Mouse (Mus musculus): ENCODE results near the gene Rad51.

The Rad51 gene

DNA sequence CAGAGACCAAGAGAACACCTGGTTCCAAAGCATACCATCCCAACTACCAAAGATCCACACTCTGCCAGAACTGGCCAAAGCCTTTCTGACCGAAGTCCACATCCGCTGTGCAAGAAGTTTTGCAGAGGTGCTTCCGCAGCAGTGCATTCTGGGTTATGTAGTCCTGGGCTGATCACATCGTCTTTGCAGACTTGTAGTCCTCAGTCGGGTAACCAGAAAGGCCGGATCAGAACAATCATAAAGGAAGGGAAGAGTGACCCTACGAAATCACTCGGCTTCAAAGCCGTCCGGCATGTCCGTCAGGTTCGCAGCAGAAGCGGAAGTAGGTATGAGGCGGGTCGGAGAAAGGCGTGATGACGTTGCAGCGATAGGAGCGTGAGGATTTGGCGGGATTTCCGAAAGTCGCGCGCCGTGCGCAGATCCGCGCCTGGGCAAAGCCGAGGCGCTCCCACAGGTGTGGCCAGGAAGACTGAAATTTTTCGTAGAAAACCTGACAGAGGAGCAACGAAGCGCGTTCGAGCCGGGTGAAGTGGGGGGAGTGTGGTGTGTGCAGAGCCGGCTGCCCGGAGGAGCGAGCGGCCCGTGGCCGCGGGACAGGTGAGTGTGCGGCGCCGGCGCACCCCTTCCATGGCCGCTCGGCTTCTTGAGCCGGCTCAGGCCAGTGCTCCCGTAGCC lies at the start of gene Rad51:
Gene Rad51, plus strand, starts transcription at position 356 of the 675 bp plus-strand sequence.
- in situ Hi-C loops (cut with MboI, MseI), result no loop called here

DNA sequence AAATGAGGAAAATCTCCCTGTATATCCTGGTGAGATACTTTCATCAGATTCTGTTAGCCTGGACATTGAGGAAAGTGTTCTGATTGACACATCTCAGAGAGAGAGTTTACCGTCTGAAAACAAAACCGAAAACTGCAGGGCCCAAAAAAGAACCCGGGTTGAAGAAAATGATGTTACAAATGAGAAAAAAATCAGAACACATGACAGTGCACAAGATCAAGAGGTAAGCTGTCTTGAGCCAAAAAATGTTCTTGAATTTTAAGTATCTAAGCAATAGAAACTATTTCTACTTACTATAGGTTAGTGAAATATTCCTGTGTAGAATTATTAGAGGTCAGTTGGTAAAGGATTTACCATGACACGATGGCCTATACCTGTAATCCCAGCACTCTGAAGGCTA lies 40.2 kb upstream of the Rad51 start:
- in situ Hi-C loops (cut with MboI, MseI), result no loop called here

DNA sequence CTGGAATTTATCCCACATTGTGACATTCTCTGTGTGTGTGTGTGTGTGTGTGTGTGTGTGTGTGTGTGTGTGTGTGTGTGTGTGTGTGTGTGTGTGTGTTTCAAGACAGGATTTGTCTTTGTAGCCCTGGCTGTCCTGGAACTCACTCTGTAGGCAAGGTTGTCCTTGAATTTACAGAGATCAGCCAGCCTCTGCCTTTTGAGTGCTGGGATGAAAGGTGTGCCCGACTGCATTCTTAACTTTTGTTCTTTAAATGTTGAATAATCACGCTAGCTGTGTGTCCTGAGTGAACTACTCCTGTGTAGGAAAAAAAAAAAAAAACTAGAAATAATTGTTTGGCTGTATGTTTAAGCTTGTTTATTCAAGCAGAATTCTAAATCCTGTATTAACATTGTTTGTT lies 26.4 kb upstream of the Rad51 start:
- in situ Hi-C loops (cut with MboI, MseI), result no loop called here

DNA sequence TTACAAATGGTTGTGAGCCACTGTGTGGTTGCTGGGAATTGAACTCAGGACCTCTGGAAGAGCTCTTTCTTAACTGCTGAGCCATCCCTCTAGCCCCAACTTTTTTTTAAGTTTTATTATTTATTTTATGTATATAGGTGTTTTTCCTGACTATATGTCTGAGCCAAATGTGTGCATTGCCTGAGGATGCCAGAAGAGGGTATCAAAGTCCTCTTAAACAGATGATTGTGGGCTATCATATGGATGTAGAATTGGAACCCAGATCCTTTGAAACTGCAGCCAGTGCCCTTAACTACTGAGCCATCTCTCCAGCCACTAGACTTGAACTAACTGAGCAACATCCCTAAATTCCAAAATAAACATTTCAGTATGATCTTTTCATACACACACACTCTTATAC lies 11.0 kb upstream of the Rad51 start:
- in situ Hi-C loops (cut with MboI, MseI), result no loop called here

DNA sequence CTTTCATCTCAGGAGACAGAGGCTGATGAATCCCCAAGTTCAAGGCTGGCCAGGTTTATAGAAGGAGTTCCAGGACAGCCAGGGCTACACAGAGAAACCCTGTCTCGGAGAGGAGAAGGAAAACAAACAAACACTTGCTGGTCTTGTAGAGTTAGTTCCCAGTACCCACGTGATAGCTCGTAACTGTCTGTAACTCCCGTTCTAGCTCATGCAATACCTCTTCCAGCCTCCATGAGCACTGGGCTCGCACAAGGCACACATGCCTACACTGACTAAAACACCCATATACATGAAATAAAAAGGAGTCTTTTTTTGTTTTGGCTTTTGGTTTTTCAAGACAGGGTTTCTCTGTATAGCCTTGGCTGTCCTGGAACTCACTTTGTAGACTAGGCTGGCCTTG lies 6.0 kb upstream of the Rad51 start:
- in situ Hi-C loops (cut with MboI, MseI), result no loop called here

DNA sequence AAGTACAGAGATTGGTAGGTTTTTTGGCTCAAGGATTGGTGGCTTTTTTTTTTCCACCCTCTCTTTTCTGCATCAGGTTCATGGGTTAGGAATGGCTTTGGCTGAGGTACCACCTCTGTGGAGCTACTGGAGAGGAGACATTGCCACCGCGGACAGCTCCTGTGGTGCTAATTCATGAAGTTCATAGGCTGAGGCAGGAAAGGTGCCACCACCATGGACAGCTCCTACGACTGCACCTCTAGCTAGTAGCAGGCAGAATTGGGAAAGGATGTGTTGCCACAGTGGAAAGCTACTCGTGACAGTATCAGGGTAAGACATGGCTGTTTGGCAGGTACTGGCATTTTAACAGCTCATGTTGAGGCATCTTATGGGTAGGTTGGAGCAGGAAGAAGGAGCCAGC lies 4.0 kb upstream of the Rad51 start:
- in situ Hi-C loops (cut with MboI, MseI), result no loop called here

DNA sequence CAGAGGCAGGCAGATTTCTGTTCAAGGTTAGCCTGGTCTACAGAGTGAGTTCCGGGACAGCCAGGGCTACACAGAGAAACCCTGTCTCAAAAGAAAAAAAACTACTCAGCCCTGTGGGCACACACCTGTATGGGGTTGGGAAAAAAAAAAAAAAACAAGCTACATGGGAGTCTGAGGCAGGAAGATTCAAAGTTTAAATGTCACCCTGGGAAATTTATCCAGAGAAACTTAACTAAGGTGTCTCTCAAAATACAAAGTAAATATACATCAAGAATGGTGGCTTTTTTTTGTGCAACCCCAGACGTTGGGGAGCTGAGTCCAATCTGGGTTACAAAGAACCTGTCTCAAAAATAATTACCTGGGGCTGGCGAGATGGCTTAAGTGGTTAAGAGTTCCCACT lies 1.5 kb upstream of the Rad51 start:
- in situ Hi-C loops (cut with MboI, MseI), result no loop called here

DNA sequence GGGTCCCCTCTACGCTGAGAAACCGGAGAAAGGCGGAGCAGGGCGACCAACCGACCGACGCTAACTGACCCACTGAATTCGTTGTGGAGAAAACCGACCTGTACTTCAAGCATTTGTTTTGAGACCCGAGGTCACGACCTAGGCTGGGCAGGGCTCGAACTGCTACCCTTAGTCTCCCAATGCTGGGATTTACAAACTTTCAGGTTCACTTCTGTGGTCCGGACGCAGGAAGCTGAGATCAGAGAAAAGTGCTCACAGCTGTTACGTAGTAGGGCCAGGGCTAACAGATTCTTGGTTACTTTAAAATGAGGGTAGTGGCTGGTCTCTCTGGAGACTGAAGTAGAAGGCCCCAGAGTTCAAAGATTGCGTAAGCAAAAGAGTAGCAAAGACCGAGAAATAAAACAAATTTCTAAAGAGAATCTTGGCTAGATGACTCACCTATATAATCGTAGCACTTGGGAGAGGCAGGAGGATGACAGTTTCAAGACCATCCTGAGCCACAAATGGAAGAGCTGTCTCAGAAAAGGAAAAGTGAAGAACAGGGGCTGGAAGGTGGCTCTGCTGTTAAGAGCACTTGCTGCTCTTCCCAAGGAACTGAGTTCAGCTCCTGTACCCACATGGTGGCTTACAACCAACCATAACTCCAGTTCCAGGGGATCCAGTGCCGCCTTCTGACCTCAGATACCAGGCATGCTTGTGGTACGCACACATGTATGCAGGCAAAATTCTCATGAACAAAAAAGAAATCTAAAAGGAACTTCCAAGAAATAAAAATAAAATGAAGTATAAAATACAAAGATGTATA lies 730 bp downstream of the Rad51 start:
- in situ Hi-C loops (cut with MboI, MseI), result no loop called here

DNA sequence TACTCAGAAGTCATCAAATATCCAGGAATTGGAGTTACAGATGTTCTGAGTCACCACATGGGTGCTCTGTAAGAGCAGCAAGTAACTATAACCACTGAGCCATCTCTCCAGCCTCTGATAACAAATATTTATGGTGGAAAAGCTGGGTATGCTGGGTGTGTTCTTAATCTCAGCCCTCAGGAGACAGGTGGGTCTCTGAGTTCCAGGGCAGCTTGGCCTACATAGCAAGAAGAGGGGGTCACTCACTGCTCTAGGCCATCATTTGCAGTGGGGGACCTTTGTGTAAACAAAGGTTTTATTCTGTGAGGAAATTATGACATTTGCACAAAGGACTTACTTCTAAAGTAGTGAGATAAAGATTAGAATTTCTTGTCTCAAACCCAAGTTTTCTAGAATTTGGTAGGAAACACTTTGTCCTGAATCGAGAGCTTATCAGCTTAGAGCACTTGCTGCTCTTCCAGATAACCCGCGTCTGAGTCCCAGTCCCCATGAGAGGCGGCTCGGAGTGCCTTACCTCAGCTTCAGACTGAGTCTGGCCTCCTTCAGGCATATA lies 23.8 kb downstream of the Rad51 start:
- in situ Hi-C loops (cut with MboI, MseI), result no loop called here

DNA sequence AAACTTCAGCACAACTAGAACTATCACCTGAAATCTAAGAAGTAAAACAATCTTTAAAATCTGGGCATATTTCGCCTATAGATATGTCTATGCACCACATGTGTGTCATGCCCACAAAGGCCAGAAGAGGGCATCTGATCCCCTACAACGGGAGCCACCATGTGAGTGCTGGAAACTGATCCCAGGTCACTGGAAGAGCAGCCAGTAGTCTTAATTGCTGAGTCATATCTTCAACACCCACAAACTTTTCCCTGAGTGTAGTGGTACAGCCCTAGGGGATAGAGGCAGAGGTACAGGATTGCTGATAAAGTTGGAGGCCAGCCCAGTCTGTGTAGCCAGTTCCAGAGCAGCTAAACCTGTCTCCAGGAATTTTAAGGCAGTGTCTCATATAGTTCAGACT lies 32.6 kb downstream of the Rad51 start:
- in situ Hi-C loops (cut with MboI, MseI), result no loop called here

DNA sequence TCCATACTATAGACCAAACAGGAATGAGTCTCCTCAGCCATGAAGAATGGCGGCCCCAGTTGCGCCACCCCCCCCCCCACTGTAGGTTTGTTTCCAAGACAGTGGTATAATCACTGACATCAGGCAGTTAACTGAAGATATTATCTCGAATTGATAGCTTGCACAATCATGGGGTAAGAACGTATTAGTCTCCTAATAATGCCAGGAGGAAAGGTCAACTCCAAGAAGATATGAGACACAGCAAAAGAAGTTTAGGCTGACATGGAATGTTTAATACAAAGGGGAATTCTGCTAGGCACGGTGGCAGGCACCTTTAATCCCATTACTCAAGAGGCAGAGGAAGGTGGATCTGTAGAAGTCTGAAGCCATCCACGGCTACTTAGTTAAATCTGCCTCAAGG lies 33.8 kb downstream of the Rad51 start:
- in situ Hi-C loops (cut with MboI, MseI), result no loop called here

DNA sequence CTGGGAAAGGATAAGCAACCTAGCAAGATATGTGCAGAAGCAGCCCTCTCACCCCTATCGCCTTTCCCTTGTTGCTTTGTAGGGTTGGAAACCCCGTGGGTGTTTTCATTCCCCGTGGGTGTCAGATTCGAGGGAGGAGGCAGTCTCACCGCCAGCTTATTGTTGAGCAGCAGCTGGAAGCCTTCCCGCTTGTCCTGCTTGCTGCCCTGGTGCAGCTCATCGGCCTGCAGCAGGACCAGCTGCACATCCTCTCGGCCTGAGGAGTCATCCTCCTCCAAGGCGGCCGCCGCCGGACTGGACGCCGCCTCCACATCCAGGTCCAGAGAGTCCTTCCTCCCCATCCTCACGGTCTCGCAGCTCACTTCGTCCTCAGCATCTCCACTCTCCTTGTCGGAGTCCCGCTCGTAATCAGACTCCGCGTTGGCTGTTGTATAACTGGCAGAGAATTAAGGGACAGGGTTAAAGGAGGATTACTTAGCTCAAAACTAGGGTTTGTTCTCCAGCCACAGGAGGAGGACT lies 34.6 kb downstream of the Rad51 start:
- in situ Hi-C loops (cut with MboI, MseI), result no loop called here

DNA sequence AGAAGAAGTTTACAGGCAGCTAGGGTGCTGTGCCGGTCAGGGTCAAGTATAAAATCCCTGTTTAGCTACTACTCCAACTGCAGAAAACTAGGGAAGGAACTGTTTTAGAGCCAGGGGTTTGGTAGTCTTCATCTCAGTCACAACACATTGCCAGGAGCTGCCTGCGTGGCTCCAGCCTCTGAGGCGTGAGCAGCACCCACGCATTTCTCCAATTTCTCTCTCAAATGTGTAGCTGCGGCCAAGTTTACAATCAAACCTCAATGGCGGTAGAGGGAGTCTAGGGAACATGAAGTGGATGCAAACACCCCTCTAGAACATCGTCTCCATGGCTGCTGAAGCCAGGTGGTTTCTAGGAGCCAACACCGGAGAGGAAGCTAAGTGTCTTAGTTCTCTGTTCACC lies 35.2 kb downstream of the Rad51 start:
- in situ Hi-C loops (cut with MboI, MseI), result no loop called here

DNA sequence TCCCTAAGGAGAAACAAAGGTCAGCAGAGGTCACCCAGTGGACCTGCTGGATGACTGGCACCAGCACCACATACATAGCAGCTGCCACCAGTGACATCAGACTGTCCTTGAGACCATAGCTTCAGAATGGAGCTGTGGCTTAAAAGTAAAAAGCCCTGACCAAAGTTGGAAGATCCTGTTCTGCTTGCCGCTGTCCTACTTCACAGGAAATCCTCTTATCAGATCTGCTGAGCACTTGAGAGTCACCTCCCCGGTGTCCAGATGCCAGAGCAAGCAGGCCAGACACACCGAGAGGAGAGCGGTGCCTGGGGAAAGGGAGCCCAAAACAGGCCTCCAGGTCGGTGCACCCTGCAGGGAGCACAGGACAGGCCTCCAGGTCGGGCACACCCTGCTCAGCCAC lies 39.7 kb downstream of the Rad51 start:
- in situ Hi-C loops (cut with MboI, MseI), result no loop called here

DNA sequence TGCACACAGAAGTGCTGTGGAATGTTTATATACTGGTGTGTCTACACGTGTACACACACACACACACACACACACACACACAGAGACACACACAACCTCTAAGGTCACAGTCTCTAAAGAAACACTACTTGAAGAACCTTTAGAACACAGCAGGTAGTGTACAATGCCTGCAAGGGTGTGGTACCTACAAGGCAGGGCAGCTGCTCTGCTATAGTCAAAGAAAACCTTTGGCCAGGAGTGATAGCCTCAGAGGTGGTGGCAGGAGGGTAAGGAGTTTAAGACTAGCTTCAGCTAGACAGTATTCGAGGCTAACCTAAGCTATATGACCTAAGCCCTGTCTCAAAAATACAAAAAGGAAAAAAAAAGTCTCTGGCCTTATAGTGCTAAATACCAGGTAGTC lies 42.1 kb downstream of the Rad51 start:
- in situ Hi-C loops (cut with MboI, MseI), result no loop called here

DNA sequence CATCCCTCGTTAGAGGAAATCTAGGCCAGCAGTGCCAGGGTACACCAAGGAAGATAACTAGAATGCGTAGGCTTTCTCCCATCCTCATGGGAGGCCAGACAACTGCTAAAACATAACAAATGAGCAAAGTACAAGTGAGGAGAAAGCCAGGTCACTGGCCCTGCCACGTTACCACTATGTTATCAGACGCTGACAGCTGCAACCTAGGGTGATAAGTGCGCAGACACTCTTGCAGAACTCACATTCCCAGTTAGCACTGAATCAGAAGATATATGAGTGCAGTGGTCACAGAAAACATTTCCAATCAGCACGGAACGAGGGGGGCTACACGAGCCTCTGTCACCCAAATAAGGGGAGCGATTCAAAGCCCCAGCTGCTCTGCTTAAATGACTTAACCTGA lies 42.8 kb downstream of the Rad51 start:
- in situ Hi-C loops (cut with MboI, MseI), result no loop called here

DNA sequence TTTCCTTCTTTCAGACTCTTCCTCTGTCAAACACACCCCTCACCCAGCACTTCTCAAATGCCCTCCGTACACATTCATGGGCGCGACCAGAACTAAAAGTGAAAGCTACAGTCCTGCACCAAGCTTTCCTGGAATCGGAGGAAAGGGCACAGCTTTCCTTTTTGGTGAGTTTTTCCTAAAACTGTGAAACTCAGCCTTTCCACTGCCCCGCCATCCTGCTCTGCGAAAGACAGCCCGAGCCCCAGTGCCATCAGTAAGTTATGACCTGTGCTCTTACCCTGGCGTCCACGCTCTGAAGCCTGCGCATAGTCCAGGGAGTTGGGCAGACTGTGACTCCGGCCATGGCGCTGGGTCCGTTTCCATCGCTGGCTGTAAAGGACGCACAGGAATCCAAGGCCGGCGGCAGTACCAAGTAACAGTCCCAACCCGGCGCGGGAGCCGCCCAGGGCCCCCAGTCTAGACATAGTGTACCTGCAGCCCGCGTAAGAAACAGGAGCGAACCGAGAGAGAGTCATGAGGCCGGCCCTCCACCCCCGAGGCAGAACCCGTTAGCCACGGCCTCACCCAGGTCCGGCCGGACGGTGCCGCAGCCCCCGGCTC lies 43.6 kb downstream of the Rad51 start:
- in situ Hi-C loops (cut with MboI, MseI), result no loop called here

DNA sequence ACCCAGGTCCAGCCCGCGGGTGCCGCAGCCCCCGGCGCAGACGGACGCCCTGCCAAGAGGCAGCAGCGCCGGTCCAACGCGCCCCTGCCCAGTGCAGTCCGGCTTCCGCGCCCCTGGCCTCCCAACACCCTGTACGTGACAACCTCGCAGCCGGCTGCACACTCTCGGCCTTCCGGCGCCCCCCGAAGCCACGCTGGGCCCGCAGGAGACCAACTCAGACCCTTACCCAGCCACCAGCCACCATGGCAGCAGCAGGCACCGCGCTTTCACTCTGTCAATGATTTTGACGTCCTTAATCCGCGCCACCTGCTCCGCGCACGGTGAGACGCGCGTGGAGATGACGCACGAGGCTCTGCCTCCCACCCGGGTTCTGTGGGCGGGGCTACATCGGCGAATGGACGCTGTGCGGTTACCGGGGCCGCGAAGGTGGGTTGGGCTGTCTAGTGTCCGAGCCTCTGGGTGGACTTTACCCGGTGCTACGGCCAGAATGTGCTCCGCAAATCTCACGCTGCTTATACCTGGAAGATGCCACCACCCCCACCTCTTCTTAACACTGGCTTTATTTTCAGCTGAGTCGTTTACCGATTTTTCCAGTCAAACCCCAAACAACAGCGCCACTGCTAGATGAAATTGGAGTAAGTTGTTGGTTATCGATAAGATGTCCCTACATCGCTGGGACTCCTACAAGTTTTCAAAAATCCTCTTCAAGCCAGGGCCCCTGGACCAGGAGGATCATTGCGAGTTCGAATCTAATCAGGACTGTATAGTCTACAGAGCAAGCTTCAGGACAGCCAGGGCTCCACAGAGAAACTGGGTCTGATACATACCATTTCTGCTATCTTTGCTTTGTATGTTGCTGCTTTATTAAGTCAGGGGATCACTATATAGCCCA lies 44.3 kb downstream of the Rad51 start, which contains the start of gene Rmdn3:
Gene Rmdn3, minus strand, starts transcription at position 354 of the 892 bp plus-strand sequence.
- in situ Hi-C loops (cut with MboI, MseI), result no loop called here

DNA sequence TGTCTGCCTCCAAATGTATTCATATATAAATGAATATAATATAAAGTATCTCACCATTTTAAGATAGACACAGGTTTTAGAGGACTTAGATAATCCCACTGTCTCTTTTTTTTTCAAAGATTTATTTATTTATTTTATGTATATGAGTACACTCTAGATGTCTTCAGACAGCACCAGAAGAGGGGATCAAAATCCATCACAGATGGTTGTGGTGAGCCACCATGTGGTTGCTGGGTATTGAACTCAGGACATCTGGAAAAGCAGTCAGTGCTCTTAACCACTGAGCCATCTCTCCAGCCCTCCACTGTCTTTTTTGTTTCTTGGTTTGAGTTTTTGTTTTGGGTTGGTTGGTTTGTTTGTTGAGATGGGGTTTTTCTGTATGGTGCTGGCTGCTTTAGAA lies 45.2 kb downstream of the Rad51 start:
- in situ Hi-C loops (cut with MboI, MseI), result no loop called here

DNA sequence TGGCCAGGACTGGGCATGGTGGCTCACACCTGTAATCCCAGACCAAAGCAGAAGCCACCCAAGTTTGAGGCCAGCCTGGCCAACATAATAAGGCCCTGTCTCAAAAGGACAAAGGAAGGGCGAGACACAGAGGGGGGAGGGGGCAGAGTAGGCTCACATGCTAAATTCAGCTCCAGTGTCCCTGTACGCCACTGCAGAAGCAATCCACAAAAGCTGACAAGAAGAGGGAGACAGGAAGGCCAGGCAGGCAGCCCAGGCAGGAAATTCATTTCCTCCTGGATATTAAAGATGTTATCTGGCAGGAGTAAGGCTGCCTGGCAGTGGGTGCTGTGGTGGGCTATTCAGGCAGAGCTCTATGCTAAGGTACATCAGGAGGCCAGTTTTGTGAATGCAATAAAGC lies 48.7 kb downstream of the Rad51 start:
- in situ Hi-C loops (cut with MboI, MseI), result no loop called here

DNA sequence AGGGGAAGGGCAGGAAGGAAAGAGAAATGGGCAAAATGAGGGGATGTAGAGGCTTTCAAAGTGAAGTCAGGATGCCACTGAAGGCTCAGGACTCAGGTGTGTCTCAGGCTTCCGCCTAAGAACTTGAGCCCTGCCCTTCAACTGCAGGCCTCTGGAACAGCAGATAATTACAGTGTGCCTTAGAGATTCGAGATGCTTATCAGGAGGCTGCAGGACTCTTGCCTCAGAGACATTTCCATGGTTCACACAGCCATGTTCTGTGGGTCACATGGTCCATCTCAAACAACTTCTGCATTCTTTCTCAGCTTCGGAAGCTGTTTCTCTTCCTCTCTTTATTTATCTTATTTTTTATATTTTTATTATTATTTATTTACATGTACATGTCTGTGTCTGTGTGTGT lies 50.5 kb downstream of the Rad51 start:
- in situ Hi-C loops (cut with MboI, MseI), result no loop called here
